Mouse (Mus musculus) bone marrow macrophage, adult 2 months (primary cell): ENCODE results near the gene Atp10b.

ENCODE experiments used
- CTCF ChIP-seq: IDR thresholded peaks from 2 replicates; pipeline ENCODE4 v1.5.1; 2012; ENCODE audit warnings: low read depth, mild to moderate bottlenecking, low read length, moderate library complexity
- POLR2A ChIP-seq: IDR thresholded peaks from 2 replicates; pipeline ENCODE4 v1.6.1; 2012; ENCODE audit warnings: mild to moderate bottlenecking, low read depth, low read length, borderline replicate concordance

DNA sequence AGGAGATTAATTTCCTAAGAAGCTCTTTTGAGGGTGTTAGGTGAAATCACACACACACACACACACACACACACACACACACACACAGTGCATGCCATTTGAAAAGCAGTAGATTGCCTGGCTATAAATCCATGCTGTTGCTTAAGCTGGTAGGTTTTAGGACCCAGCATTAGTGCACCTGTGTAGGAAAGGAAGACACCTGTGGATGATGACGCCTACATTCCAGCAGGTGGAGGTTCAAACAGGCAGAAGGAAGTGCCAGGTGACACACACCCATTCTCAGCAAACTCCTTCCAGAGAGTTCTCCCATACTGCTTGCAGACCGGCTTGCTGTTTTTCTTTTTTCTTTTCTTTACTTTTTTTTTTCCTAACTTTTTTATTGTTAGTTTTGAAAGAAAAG, 5.7 kb downstream of the Atp10b start:
- TF ChIP-seq CTCF (no peak), POLR2A (no peak)
